Mouse (Mus musculus): Measurements from ENCODE around the gene Map4.

The Map4 gene

DNA sequence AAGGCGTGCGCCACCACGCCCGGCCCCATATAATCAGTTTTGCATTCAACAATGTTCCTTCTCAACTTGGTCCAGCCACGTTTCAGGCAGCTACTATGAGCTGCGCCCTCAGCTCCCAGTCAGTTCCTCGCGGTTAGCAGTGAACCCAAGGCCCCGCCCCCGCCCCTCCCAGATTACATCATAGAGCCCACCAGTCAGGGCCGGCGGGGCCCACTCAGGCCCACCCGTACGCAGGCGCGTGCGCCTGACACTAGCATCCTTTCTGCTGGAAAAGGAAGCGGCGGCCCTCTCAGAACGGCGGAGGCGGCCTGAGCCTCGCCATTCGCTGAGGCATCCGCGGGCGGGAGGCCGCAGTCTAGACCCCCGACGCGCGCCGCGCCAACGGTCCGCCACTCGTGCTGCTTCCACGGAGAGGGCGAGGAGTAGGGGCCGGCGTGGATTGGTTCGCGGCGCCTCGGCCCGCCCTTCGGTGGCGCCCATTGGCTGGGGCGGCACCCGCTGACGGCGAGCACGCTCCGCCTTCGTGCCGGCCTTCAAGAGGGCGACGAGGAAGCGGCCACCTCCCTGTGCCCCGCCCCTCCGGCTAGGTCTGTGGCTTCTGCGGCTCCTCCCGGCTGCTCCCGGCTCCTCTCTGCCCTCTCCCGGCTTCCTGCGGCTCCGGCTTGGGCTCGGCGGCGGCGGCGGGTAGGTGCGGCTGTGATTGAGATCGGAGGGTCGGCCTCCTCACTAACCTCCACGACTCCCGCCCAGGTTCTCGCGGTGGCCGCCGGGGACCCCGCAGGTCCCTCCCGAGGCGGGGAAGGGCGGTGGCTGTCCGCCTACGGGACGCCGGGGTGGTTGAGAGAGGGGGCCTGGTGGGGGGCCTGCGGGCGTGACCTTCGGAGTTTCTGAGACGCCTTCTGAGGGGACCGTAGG, at the start of gene Map4:
Gene Map4 (plus strand): TSS at position 204 of the 915 bp plus-strand sequence.
- peak; percentile 98 for DNase-seq

DNA sequence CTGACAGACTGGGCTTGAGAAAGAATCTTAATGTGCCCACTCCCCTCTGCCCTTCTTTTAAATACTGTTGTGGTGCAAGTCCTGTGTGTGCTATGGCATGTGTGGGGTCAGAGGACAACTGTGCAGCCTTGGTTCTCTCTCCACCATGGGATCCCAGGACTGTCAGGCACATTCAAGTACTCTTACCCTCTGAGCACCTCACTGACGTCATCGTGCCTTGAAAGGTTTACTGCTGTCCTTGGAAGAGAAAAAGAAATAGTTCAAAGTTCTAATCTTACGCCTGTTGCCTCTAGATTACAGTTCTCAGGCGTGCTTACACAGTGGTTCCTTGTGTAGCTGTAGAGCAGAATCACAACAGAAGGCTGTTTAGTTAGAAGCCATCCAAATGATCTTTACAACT, 45.0 kb upstream of the Map4 start:
- DNase-seq, result no peak

DNA sequence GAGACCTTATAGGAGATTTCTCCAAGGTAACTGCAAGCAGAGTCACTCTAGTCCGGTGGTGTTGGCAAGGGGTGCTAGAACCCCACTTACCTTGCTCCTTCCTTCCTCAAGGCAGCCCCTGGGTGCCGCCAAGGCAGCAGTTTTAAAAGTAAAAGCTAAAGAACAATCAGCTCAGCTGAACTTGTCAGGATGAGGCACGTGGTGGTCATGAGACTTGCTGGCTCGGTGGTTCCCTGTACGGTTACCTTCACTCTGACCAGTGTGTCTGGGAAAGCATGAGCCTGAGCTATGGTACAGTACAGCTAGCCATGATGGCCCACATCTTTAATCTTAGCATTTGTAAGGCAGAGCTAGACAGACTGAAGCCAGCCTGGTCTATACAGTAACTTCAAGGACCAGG, 43.9 kb upstream of the Map4 start:
- no peak for DNase-seq

DNA sequence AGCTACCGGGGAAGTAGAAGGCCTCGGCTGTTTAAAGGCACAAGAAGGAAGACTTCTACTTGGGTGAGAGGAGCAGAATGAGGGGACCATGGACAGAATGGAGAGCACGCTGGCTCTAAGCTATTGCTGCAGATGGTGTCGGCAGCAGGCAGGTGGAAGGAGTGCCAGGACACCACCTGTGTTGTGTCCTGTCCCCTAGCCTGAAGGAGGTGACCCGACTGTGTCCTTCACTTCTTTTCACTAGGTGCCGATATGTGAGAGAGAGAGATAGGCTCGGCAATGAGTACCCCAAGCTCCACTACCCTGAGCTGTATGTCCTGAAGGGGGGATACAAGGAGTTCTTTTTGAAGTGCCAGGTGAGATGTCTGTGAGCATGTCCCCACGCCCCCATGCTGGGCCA, 39.8 kb upstream of the Map4 start:
- no peak for DNase-seq

DNA sequence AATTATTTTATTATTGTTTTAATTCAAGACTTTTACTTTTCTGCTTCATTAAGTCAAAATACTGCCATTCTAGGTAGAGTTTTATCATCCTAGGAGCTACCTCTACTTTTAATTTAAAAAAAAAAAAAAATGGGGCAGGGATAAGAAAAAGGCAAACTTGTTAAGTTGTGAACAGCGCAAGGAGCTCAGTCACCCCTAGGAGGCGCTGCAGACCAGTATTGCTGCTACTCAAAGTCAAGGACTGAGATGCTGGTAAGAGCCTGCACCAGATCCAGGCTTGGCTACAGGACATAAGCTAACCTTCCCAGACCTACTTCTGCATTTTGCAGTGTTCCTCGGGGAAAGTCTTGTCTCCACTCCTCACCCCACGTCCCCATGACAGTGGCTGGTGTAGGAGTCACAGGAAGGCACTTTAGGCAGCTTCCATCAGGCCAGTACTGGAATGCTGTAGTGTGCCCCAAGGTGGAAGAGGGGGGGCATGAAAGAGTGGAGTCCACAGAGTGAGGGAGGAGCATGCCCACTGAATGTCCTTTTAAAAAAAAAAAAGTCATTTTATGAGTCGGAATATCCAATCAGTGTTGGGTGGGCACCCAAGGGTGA, 38.5 kb upstream of the Map4 start:
- peak; percentile 73 for DNase-seq

GRCm38 (mm10) chr9:109894413-109895090, 36.7 kb upstream of the Map4 start:
- peak; percentile 64 for DNase-seq

DNA sequence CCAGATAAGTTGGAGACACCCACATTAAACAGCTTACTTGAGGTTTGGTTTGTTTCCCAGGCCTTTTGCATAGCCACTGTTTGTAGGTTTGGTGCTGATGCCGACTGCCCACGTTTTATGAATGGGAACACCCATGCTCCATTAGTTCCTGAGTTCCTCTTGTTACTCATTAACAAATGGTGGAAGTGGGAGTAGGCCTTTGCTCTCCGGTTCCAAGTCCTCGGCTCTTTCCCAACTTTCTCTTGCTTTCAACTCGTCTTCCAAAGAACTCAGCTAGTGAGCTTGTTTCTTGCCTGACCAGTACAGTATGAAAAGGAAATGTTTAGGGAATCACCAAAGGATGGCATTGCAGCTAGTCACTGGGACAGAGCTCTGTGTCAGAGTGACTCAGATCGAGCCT, 35.7 kb upstream of the Map4 start:
- no peak for DNase-seq

- DNase-seq, result no peak
Observed at GRCm38 (mm10) chr9:109896253-109897150, 34.8 kb upstream of the Map4 start.

- DNase-seq, result no peak
Observed at GRCm38 (mm10) chr9:109898027-109898426, 33.2 kb upstream of the Map4 start.

GRCm38 (mm10) chr9:109899361-109899760, 31.9 kb upstream of the Map4 start:
- DNase-seq, result no peak

GRCm38 (mm10) chr9:109899774-109900173, 31.5 kb upstream of the Map4 start:
- DNase-seq, result no peak

DNA sequence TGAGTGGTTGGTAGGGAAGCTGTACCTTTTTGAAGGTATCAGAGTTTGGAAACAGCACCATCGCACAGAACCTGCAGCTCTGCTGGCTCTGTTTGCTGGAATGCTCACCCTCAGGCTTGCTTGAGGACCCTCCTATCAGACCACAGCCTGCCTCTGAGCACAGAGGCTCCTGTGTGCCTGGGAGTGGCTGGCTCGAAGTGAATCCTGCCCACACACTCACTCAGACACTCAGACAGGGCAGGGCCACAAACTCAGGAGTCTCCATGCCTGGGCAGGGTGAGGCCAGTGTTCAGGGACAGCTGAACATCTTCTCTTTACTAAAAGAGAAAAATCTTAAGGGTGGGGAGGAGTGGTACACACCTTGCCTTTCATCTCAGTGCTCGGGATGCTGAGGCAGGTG, 30.7 kb upstream of the Map4 start:
- DNase-seq, result no peak

DNA sequence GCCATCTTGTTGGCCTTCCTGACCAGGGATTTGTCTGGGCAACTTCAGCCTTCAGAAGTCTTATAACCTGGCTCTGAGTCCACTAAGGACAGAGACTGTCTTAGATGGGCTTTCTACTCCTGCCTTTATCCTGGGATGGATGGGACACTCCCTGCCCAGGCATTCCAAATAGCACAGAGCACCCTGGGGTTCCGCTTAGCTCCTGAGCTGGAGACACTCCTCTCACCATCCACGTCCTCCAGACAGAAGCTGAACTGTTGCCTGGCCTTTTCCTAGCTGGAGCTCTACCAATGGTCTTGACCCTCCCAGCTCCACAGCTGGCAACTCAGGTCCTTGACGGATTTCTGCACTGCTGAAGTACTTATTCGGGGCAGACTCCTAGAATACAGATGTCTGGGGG, 29.0 kb upstream of the Map4 start:
- DNase-seq, result no peak

- DNase-seq, result no peak
Observed at GRCm38 (mm10) chr9:109902740-109903139, 28.5 kb upstream of the Map4 start.

GRCm38 (mm10) chr9:109907300-109907699, 24.0 kb upstream of the Map4 start:
- no peak for DNase-seq

DNA sequence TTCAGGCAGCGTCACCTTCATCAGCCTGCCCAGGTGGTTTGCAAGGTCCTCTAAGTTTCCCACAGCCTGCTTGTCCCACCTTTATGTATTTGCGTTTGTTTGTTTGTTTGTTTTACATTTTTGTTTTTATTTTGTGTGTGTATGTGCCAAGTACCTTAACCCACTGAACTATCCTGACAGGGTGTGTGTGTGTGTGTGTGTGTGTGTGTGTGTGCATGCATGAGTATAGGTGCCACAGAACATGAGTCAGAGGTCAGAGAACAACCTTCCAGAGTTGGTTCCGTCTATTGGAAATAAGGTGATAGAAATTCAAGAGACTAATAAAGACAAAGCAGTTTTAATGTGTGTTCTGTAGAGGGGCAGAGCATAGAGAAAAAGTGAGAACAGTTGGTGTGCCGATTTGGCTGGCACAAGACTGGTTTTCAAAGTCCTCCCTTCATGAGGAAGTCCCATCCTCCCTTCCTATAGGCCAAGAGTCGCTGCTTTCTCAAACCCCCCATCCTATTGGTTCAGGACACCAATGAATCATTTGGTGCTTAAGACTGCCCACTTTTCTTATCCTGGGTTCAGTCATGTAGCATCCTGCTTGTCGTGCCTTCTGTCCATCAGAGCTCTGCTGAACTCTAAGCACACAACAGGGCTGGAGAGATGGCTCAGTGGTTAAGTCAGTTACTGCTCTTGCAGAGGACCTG, 23.3 kb upstream of the Map4 start:
- no peak for DNase-seq

- no peak for DNase-seq
Observed at GRCm38 (mm10) chr9:109909102-109909501, 22.2 kb upstream of the Map4 start.

DNA sequence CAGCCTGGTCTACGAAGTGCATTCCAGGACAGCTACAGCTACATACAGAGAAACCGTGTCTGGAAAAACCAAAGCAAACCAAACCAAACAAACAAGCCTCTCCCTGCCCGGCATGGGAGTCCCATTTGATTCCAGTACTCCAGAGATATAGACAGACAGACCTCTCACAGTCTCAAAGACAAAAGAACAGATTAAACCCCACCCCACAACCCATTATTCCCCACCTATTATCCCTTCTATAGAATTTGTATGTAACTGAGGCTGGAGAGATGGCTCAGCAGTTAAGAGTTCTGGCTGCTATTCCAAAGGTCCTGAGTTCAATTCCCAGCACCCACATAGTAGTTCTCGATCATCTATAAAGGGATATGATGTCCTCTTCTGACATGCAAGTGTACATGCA, 21.3 kb upstream of the Map4 start:
- DNase-seq, result no peak

DNA sequence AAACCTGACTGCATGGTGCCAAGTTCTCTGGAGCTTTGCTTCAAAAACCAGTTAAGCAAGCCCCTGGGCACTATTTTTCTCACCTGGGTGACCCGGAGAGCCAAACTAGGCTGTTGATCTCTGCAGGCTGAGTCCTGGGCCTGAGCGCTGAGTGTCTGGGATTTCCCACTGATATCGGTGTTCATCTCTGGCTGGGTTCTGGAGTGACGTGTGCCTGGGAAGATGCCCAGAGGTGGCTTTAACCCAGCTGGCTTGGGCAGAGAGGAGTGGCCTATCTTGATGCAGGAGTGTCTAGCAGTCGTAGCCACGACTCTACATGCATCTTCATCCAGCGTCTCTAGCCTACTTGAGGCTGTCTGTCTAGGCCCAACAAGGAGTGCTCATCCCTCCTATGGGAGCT, 19.5 kb upstream of the Map4 start:
- DNase-seq, result no peak

GRCm38 (mm10) chr9:109914269-109914926, 16.9 kb upstream of the Map4 start:
- DNase-seq, result no peak

GRCm38 (mm10) chr9:109917931-109918330, 13.3 kb upstream of the Map4 start:
- DNase-seq, result no peak

GRCm38 (mm10) chr9:109929131-109929530, 2.1 kb upstream of the Map4 start:
- DNase-seq, result no peak

Measured in thymus, postnatal 25 days (tissue).